Mouse (Mus musculus) megakaryocyte, embryonic 14.5 days (primary cell): ENCODE measurements at regions not wholly inside any gene's neighbourhood (a gene's known extent, or its start where the extent isn't known, plus 50 kb on each side); places are given as distances from the start of the nearest gene placed in this dataset.

ENCODE experiments used
- H3K27me3 ChIP-seq: replicated peaks from 2 replicates; pipeline ENCODE3; 2012; ENCODE audit warnings: inconsistent platforms
- H3K36me3 ChIP-seq: replicated peaks from 2 replicates; pipeline ENCODE3; 2012; ENCODE audit warnings: low read length, inconsistent platforms, mixed read lengths
- H3K4me1 ChIP-seq: 2 replicates; pipeline ENCODE4 v1.6.1; 2012; ENCODE audit warnings: inconsistent platforms
- H3K4me3 ChIP-seq: replicated peaks from 2 replicates; pipeline ENCODE3; 2012; ENCODE audit warnings: moderate library complexity, mild to moderate bottlenecking, inconsistent platforms
- H3K9me3 ChIP-seq: 2 replicates; pipeline ENCODE4 v1.6.1; 2012; ENCODE audit warnings: inconsistent platforms
- FLI1 ChIP-seq: IDR thresholded peaks from 2 replicates; pipeline ENCODE4 v1.6.1; 2012; ENCODE audit warnings: low read length, inconsistent platforms, mixed read lengths
- GATA1 ChIP-seq: IDR thresholded peaks from 3 replicates; pipeline ENCODE4 v1.6.1; 2012; ENCODE audit warnings: mixed read lengths, low read length, inconsistent platforms, borderline replicate concordance

- no peak overlapping the region for H3K4me3 ChIP-seq
Measured at GRCm38 (mm10) chr7:116959196-116959895, 421.4 kb upstream of the Xylt1 start.

GRCm38 (mm10) chr7:116963839-116964238 lies 416.9 kb upstream of the Xylt1 start:
- no peaks in the 10 kb centered on the region for H3K4me1 ChIP-seq
- TF ChIP-seq FLI1: no peak
- TF ChIP-seq GATA1: no peak
- H3K36me3 ChIP-seq: no peaks in the 10 kb centered on the region
- H3K4me3 ChIP-seq: no peak overlapping the region
- peaks cover 11% of the 10 kb centered on the region; the same call in 1 of the 2 replicates for H3K9me3 ChIP-seq
- H3K27me3 ChIP-seq: no peaks in the 10 kb centered on the region

More at GRCm38 (mm10) chr7:116959196-116959895, 421.4 kb upstream of the Xylt1 start:
- H3K36me3 ChIP-seq: no peaks in the 10 kb centered on the region
- no peaks in the 10 kb centered on the region for H3K4me1 ChIP-seq
- no peaks in the 10 kb centered on the region for H3K27me3 ChIP-seq
- TF ChIP-seq FLI1 (no peak), GATA1 (no peak)
- H3K9me3 ChIP-seq: peaks cover 14% of the 10 kb centered on the region; the same call in 1 of the 2 replicates

GRCm38 (mm10) chr7:116991351-116991750 lies 389.4 kb upstream of the Xylt1 start:
- no peak for TF ChIP-seq FLI1
- no peak for TF ChIP-seq GATA1
- no peaks in the 10 kb centered on the region for H3K27me3 ChIP-seq
- no peak overlapping the region for H3K4me3 ChIP-seq
- peaks cover 14% of the 10 kb centered on the region; the same call in 1 of the 2 replicates for H3K9me3 ChIP-seq
- no peaks in the 10 kb centered on the region for H3K36me3 ChIP-seq
- H3K4me1 ChIP-seq: no peaks in the 10 kb centered on the region

GRCm38 (mm10) chr7:116992166-116992565 lies 388.6 kb upstream of the Xylt1 start:
- TF ChIP-seq FLI1 (no peak), GATA1 (no peak)
- Histone ChIP-seq H3K4me3 (no peak overlapping the region), H3K36me3 (no peaks in the 10 kb centered on the region)

GRCm38 (mm10) chr7:116995770-116996169 lies 385.0 kb upstream of the Xylt1 start:
- TF ChIP-seq GATA1 (no peak), FLI1 (no peak)
- H3K4me1 ChIP-seq: no peaks in the 10 kb centered on the region
- no peaks in the 10 kb centered on the region for H3K36me3 ChIP-seq
- no peak overlapping the region for H3K4me3 ChIP-seq
- H3K27me3 ChIP-seq: no peaks in the 10 kb centered on the region
- H3K9me3 ChIP-seq: peaks cover 15% of the 10 kb centered on the region

More at GRCm38 (mm10) chr7:116992166-116992565, 388.6 kb upstream of the Xylt1 start:
- Histone ChIP-seq H3K4me1 (no peaks in the 10 kb centered on the region), H3K27me3 (no peaks in the 10 kb centered on the region), H3K9me3 (peaks cover 14% of the 10 kb centered on the region; the same call in 1 of the 2 replicates)

- Histone ChIP-seq H3K36me3 (no peaks in the 10 kb centered on the region), H3K4me3 (peak overlapping the region; percentile 85), H3K9me3 (peaks cover 32% of the 10 kb centered on the region), H3K27me3 (no peaks in the 10 kb centered on the region), H3K4me1 (peaks cover 11% of the 10 kb centered on the region; the same call in 1 of the 2 replicates)
- TF ChIP-seq GATA1: no peak
- TF ChIP-seq FLI1: no peak
Measured at GRCm38 (mm10) chr7:117003167-117003566, 377.6 kb upstream of the Xylt1 start.

GRCm38 (mm10) chr7:117018349-117018748 lies 362.4 kb upstream of the Xylt1 start:
- Histone ChIP-seq H3K4me1 (no peaks in the 10 kb centered on the region), H3K36me3 (no peaks in the 10 kb centered on the region), H3K27me3 (no peaks in the 10 kb centered on the region), H3K4me3 (no peak overlapping the region), H3K9me3 (peaks cover 11% of the 10 kb centered on the region)
- no peak for TF ChIP-seq FLI1
- no peak for TF ChIP-seq GATA1

- Histone ChIP-seq H3K9me3 (peaks cover 11% of the 10 kb centered on the region), H3K36me3 (no peaks in the 10 kb centered on the region), H3K27me3 (no peaks in the 10 kb centered on the region), H3K4me1 (no peaks in the 10 kb centered on the region), H3K4me3 (no peak overlapping the region)
- TF ChIP-seq GATA1: no peak
- TF ChIP-seq FLI1: no peak
Measured at GRCm38 (mm10) chr7:117021716-117022115, 359.1 kb upstream of the Xylt1 start.

GRCm38 (mm10) chr7:117044926-117045325 lies 335.9 kb upstream of the Xylt1 start:
- Histone ChIP-seq H3K4me1 (no peaks in the 10 kb centered on the region), H3K27me3 (no peaks in the 10 kb centered on the region), H3K9me3 (peaks cover 4% of the 10 kb centered on the region; the same call in 1 of the 2 replicates), H3K4me3 (no peak overlapping the region), H3K36me3 (no peaks in the 10 kb centered on the region)
- no peak for TF ChIP-seq GATA1
- no peak for TF ChIP-seq FLI1

- H3K4me3 ChIP-seq: no peak overlapping the region
- no peaks in the 10 kb centered on the region for H3K4me1 ChIP-seq
- no peaks in the 10 kb centered on the region; the same call in 1 of the 2 replicates for H3K9me3 ChIP-seq
- no peak for TF ChIP-seq FLI1
- no peak for TF ChIP-seq GATA1
- H3K27me3 ChIP-seq: no peaks in the 10 kb centered on the region
- no peaks in the 10 kb centered on the region for H3K36me3 ChIP-seq
Measured at GRCm38 (mm10) chr7:117049249-117049648, 331.5 kb upstream of the Xylt1 start.
